Mouse (Mus musculus) left cerebral cortex, adult 8-10 months (tissue): ENCODE data around the gene Stk16. TPM values are rescaled to one million over a fixed set of nuclear protein-coding genes. Genes with fewer than 3 reads are reported as not detected.

Source experiments
- DNase-seq, 2 experiments: peaks; one replicate each; pipeline ENCODE4 v3.0.0; 2022; ENCODE audit warnings: low spot score in 2 of 2
- total RNA-seq, 4 experiments: library from RNA; stranded (reverse); gene quantifications; 2 replicates each; pipeline ENCODE4 v1.2.4; 2022

Stk16 gene
- 10 to 100 TPM; 73.9 to 82.8 (median 80.2) TPM for total RNA-seq

GRCm38 (mm10) chr1:75210136-75211087, at the start of gene Stk16, which contains the start of gene Glb1l:
Gene Stk16, plus strand, starts transcription at chr1:75210838.
Gene Glb1l, minus strand, starts transcription at chr1:75210813.
- DNase-seq, result peak; percentile 94 to 95

- DNase-seq, result no peak
Measured at GRCm38 (mm10) chr1:75168093-75168471, 42.6 kb upstream of the Stk16 start.

GRCm38 (mm10) chr1:75168472-75169464, 41.9 kb upstream of the Stk16 start, which contains the start of gene Zfand2b:
Gene Zfand2b, plus strand, starts transcription at chr1:75168646.
- peak; percentile 85 to 93 for DNase-seq

- peak in 1 of 2 experiments; percentile 45 for DNase-seq
Measured at GRCm38 (mm10) chr1:75179334-75180104, 31.1 kb upstream of the Stk16 start.

GRCm38 (mm10) chr1:75180105-75180590, 30.5 kb upstream of the Stk16 start, which contains the start of gene Abcb6:
Gene Abcb6, minus strand, starts transcription at chr1:75180392.
- peak; percentile 76 to 94 for DNase-seq

- DNase-seq, result no peak
Measured at GRCm38 (mm10) chr1:75180741-75181140, 29.9 kb upstream of the Stk16 start.

- DNase-seq, result no peak
Measured at GRCm38 (mm10) chr1:75181377-75181870, 29.2 kb upstream of the Stk16 start.

- no peak for DNase-seq
Measured at GRCm38 (mm10) chr1:75182160-75182559, 28.5 kb upstream of the Stk16 start.

GRCm38 (mm10) chr1:75185495-75185894, 25.1 kb upstream of the Stk16 start:
- no peak for DNase-seq

- no peak for DNase-seq
Measured at GRCm38 (mm10) chr1:75187126-75187525, 23.5 kb upstream of the Stk16 start.

- no peak for DNase-seq
Measured at GRCm38 (mm10) chr1:75187914-75188483, 22.6 kb upstream of the Stk16 start.

- no peak for DNase-seq
Measured at GRCm38 (mm10) chr1:75190577-75190976, 20.1 kb upstream of the Stk16 start.

- DNase-seq, result no peak
Measured at GRCm38 (mm10) chr1:75191258-75191621, 19.4 kb upstream of the Stk16 start.

GRCm38 (mm10) chr1:75191622-75192402, 18.8 kb upstream of the Stk16 start, which contains the start of the genes Ankzf1 and Atg9a:
Gene Ankzf1, plus strand, starts transcription at chr1:75192151.
Gene Atg9a, minus strand, starts transcription at chr1:75192196.
- DNase-seq, result peak; percentile 86 to 99

- DNase-seq, result no peak
Measured at GRCm38 (mm10) chr1:75192452-75192851, 18.2 kb upstream of the Stk16 start.

- DNase-seq, result no peak
Measured at GRCm38 (mm10) chr1:75201236-75201635, 9.4 kb upstream of the Stk16 start.

GRCm38 (mm10) chr1:75208967-75209678, 1.5 kb upstream of the Stk16 start:
- no peak for DNase-seq

GRCm38 (mm10) chr1:75211141-75211708, 587 bp downstream of the Stk16 start:
- DNase-seq, result no peak
